Mouse (Mus musculus) cerebellum, adult 2 months (tissue): Measurements from ENCODE around the gene Sprr2k. TPM values are rescaled to one million over a fixed set of nuclear protein-coding genes. Genes with fewer than 3 reads are reported as not detected.
"Not testable (repeated sequence)": the region's sequence is repeated elsewhere in the genome, so short reads cannot be mapped to it uniquely, and the experiment has no call there.

Source experiments
- DNase-seq, 2 experiments: peaks; one replicate each; pipeline ENCODE4 v3.0.0; 2021
- H3K27ac ChIP-seq: fragments of 200-500 bp; 2 replicates; pipeline ENCODE4 v1.5.1; 2012; ENCODE audit warnings: low read length, control low read depth, inconsistent platforms; ENCODE audit not compliant: insufficient read depth
- H3K27me3 ChIP-seq: fragments of 200-500 bp; 2 replicates; pipeline ENCODE4 v1.6.1; 2012; ENCODE audit warnings: inconsistent platforms, mild to moderate bottlenecking, low read length, moderate library complexity; ENCODE audit not compliant: control insufficient read depth, insufficient read depth
- H3K4me1 ChIP-seq: fragments of 200-500 bp; 2 replicates; pipeline ENCODE4 v1.6.1; 2011; ENCODE audit warnings: low read length; ENCODE audit not compliant: control insufficient read depth, insufficient read depth
- H3K4me3 ChIP-seq: fragments of 200-500 bp; replicated peaks from 2 replicates; pipeline ENCODE3; 2011; ENCODE audit warnings: mild to moderate bottlenecking, low read depth, low read length, control low read depth; ENCODE audit not compliant: insufficient read depth
- CTCF ChIP-seq: fragments of 200-500 bp; IDR thresholded peaks from 2 replicates; pipeline ENCODE4 v1.5.1; 2011; ENCODE audit warnings: low read depth, mild to moderate bottlenecking, control low read depth, low read length, moderate library complexity, borderline replicate concordance; ENCODE audit not compliant: insufficient read depth
- POLR2A ChIP-seq: fragments of 200-500 bp; IDR thresholded peaks from 2 replicates; pipeline ENCODE4 v1.6.1; 2011; ENCODE audit warnings: low read length, control low read depth, borderline replicate concordance; ENCODE audit not compliant: insufficient read depth
- WGBS: fragments of 180-500 bp; shearing (Covaris S2); methylation state at CpG from one replicate; pipeline ENCODE4 v1.1.7; 2018; 5-methylcytosine and 5-hydroxymethylcytosine counted together
- polyA plus RNA-seq: library from polyadenylated mRNA; depleted of rRNA; stranded (reverse); fragments of >200 nt; gene quantifications from 2 replicates; pipeline ENCODE4 v1.2.3, GENCODE M21; 2012; rRNA removed

Gene Sprr2k
- polyA plus RNA-seq, 1 experiment, result not detected

DNA sequence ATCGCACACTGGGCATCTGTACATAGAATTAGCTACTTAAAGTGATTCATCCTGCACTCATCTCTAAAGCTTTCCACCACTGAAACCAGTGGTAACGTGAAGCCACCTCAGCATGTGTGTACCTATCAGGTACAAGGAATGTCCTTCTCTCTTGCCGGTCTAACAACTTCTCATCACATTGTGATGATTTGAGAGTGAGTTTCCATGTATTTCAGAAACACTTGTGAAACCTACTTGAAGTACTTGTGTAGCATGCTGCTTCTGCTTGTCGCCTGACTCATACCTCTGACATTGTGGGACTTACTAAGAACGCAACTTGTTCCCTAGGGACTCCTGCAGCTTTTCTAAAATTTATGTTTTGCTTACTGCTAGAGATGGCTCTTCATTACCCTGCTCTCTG, 22.8 kb downstream of the Sprr2k start:
- no peak overlapping the region for H3K27ac ChIP-seq
- no peaks in the 10 kb centered on the region for H3K4me1 ChIP-seq
- TF ChIP-seq POLR2A, result no peak
- no peak for TF ChIP-seq CTCF
- H3K27me3 ChIP-seq, result no peaks in the 10 kb centered on the region
- no peak for DNase-seq
- 86% methylated on average over 5 of the region's 5 CpGs for WGBS
- H3K4me3 ChIP-seq, result no peak overlapping the region

- WGBS, result 56% methylated on average over 2 of the region's 2 CpGs
- Histone ChIP-seq H3K4me1 (no peaks in the 10 kb centered on the region), H3K27ac (no peak within 1 kb of the TSS), H3K27me3 (no peaks in the 10 kb centered on the region), H3K4me3 (no peak within 1 kb of the TSS)
- no peak for DNase-seq
- TF ChIP-seq CTCF (no peak), POLR2A (no peak)
These were observed 26.2 kb downstream of the Sprr2k start, which contains the start of gene Sprr3 for GRCm38 (mm10) chr3:92458620-92459019. Sprr3 (minus strand) TSS chr3:92458720.

DNA sequence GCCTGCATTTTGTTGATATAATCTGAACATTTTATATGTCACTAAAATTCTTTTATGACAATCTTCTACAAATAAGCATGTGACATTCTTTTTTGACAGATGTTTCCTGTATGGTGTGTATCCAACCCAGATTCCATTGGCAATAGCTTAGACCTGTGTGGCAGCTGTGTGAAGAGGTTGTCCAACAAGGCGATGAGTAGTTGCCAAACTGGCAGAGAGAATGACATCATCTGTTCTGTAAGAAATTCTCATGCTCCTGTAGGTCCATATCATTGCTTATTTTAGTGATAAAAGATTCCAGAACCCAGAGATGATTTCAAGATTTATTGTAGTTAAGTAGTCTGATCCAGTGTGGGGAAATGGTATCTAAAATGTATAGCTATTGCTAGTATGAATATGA, 34.2 kb downstream of the Sprr2k start:
- no peak for DNase-seq
- TF ChIP-seq POLR2A, result no peak
- no peak for TF ChIP-seq CTCF
- Histone ChIP-seq H3K27ac (no peak overlapping the region), H3K4me3 (no peak overlapping the region), H3K27me3 (no peaks in the 10 kb centered on the region), H3K4me1 (no peaks in the 10 kb centered on the region)
- WGBS, result 19% methylated on average over 1 of the region's 1 CpGs

GRCm38 (mm10) chr3:92467424-92467823, 35.0 kb downstream of the Sprr2k start:
- Histone ChIP-seq H3K4me1 (no peaks in the 10 kb centered on the region), H3K27me3 (no peaks in the 10 kb centered on the region), H3K4me3 (no peak overlapping the region), H3K27ac (no peak overlapping the region)
- TF ChIP-seq CTCF (no peak), POLR2A (no peak)
- no peak for DNase-seq

DNA sequence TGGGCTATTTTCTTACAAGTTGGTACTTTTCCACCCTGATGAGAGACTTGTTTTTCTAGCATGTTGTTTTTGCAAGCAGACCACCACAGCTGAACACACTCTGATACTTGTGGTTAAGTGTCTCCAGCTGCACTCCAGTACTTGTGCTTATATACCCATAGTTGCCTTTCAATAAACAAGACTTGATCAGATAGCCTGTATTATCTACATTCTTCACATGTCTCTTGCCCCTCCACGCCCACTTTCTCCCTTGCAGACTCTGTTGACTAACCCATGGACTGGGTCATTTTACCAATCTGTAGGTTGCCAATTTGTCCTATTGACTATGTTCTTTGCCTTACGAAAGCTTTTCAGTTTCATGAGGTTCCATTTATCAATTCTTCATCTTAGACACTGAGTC, 37.7 kb downstream of the Sprr2k start:
- Histone ChIP-seq H3K4me1 (no peaks in the 10 kb centered on the region), H3K27ac (no peak overlapping the region), H3K4me3 (no peak overlapping the region), H3K27me3 (no peaks in the 10 kb centered on the region)
- TF ChIP-seq CTCF, result no peak
- no peak for TF ChIP-seq POLR2A
- 86% methylated on average over 2 of the region's 2 CpGs for WGBS
- no peak for DNase-seq

- H3K4me3 ChIP-seq, H3K4me1 ChIP-seq, H3K27ac ChIP-seq, H3K27me3 ChIP-seq, DNase-seq: not testable (repeated sequence)
These were observed 48.9 kb downstream of the Sprr2k start for GRCm38 (mm10) chr3:92481249-92481648.

Other genes starting within 250 kb of the Sprr2k start
- not detected in 2 replicates for gene Sprr2a1, start 216.8 kb upstream of the Sprr2k start, polyA plus RNA-seq
- gene Sprr2a2, start 216.7 kb upstream of the Sprr2k start, polyA plus RNA-seq, result 1.3 and 1.7 TPM in 2 replicates
- gene Sprr2a3, start 147.2 kb upstream of the Sprr2k start, polyA plus RNA-seq, result not detected in 2 replicates
- gene Sprr2b, start 116.0 kb upstream of the Sprr2k start, polyA plus RNA-seq, result 0.14 TPM in 1 of 2 replicates, not detected in the other
- gene Sprr2d, start 93.4 kb upstream of the Sprr2k start, polyA plus RNA-seq, result not detected in 2 replicates
- gene Sprr2e, start 80.4 kb upstream of the Sprr2k start, polyA plus RNA-seq, result not detected in 2 replicates
- gene Sprr2f, start 67.4 kb upstream of the Sprr2k start, polyA plus RNA-seq, result not detected in 2 replicates
- not detected in 2 replicates for gene Sprr2h, start 46.9 kb upstream of the Sprr2k start, polyA plus RNA-seq
- not detected in 2 replicates for gene Sprr2i, start 24.6 kb upstream of the Sprr2k start, polyA plus RNA-seq
- gene Sprr2j-ps, start 14.5 kb upstream of the Sprr2k start, polyA plus RNA-seq, result not detected in 2 replicates
- 9.8 and 9.9 TPM in 2 replicates for gene Gm9774, start 3.2 kb upstream of the Sprr2k start, polyA plus RNA-seq
- gene Sprr1b, start 6.2 kb downstream of the Sprr2k start, polyA plus RNA-seq, result not detected in 2 replicates
- not detected in 2 replicates for gene Sprr3, start 26.1 kb downstream of the Sprr2k start, polyA plus RNA-seq
- gene Sprr1a, start 53.3 kb downstream of the Sprr2k start, polyA plus RNA-seq, result 0.70 and 0.95 TPM in 2 replicates
- gene Sprr4, start 67.9 kb downstream of the Sprr2k start, polyA plus RNA-seq, result not detected in 2 replicates
- gene 2310046K23Rik, start 101.9 kb downstream of the Sprr2k start, polyA plus RNA-seq, result not detected in 2 replicates
- not detected in 2 replicates for gene Ivl, start 141.2 kb downstream of the Sprr2k start, polyA plus RNA-seq
- gene Smcp, start 156.4 kb downstream of the Sprr2k start, polyA plus RNA-seq, result not detected in 2 replicates
- gene 2210017I01Rik, start 174.9 kb downstream of the Sprr2k start, polyA plus RNA-seq, result not detected in 2 replicates
- gene Lce6a, start 189.1 kb downstream of the Sprr2k start, polyA plus RNA-seq, result not detected in 2 replicates
- gene Lce1a1, start 215.7 kb downstream of the Sprr2k start, polyA plus RNA-seq, result not detected in 2 replicates
- gene Lce1b, start 224.3 kb downstream of the Sprr2k start, polyA plus RNA-seq, result not detected in 2 replicates
- gene Lce1a2, start 237.7 kb downstream of the Sprr2k start, polyA plus RNA-seq, result not detected in 2 replicates
- gene Lce1c, start 246.7 kb downstream of the Sprr2k start, polyA plus RNA-seq, result not detected in 2 replicates